Mouse (Mus musculus): ENCODE results near the gene Bhlhe23.

Gene Bhlhe23

DNA sequence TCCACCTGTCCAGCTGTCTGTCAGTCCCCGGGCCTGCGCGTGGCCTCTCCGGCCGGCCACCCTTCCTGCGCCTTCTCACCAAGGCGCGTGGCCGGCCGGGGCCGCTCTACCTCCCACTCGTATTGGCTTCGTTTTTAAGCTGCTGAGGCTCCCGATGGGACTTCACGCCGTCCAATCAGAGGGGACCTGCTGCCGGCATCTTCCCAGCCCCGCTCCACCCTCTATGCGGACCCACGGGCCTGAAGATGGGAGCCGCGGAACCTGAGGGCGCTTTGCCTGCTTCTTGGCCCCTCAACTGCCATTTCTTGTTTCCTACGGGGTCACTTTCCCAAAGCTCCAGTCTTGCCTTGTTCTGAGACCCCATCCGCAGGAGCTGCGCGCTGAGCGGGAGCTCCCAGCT lies at the start of gene Bhlhe23:
Bhlhe23 (minus strand) TSS at position 108 of the 400 bp plus-strand sequence.
- no peak for DNase-seq (ENCODE audit: low spot score in 2 of 2)

DNA sequence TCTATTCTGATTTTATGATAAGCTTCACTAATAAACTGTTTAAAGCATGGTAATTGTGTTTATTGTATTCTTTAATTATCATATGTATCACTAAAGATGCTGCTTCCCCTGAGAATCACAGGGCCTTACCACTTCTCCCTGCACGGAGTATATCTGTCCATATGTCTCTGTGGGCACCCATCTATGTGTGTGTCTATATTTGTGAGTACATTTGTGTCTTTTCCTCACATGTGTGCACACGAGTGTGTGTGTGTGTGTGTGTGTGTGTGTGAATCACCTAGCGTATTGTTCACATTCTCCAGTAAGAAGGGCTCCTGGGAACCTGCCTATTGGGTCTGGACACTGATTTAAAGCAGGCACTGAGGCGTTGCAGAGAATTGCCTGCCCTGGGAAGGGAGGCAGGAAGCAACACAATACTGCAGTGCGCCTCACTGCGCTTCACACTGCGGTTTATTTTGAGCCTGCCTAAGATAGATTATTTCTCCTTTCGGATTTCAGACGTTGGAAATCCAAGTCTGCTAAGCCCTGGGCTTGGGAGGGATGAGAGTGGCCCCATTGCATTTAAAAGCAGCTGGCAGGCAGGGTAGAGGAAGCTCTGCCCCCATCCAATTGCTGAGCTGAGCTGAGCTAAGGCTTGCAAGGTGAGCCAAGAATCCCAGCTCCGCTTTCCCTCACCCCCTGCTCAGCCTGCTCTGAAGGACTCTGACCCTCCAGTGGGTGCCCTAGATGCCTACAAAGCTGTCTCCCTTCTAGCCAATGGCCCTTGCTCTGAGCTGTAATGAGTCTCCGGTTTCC lies 48.6 kb upstream of the Bhlhe23 start:
- no peak for DNase-seq (ENCODE audit: low spot score in 2 of 2)

DNA sequence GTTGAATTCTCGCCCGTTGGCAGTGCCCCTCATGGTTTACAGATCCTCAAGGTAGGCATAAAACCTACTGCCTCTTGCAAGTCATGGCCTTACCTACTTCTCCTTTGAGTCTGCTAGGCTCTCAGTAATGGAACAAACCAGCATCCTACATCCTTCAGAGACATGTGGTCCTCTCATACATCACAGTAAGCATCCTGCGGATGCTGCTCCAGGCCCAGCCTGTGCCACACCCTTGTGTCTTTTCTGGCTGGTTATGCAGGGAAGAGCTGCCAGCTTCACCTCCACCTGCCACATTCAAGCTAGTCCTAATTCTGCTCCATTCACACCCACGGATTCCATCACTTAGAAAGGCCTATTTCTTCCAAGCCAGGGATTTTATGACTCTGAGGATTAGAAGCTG lies 48.0 kb upstream of the Bhlhe23 start:
- DNase-seq (ENCODE audit: low spot score in 2 of 2): no peak

DNA sequence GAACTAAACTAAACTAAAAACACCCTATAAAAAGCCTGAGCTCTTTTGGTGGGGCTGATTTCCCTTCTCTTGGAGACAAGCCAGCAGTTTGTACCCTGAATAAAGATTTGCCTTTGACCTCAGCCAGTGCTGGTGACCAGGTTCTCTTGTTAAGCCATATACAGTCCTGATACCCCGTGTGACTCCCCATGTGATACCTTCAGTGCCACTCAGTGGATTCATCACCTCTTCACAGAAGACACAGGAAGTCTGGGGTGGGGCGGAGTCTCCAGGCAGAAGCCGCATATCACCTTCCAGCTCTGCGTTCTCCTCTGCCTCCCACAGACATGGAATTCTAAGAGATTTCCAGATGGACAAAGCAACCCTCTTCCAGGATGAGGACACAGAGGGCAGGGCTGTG lies 47.4 kb upstream of the Bhlhe23 start:
- DNase-seq (ENCODE audit: low spot score in 2 of 2): no peak

DNA sequence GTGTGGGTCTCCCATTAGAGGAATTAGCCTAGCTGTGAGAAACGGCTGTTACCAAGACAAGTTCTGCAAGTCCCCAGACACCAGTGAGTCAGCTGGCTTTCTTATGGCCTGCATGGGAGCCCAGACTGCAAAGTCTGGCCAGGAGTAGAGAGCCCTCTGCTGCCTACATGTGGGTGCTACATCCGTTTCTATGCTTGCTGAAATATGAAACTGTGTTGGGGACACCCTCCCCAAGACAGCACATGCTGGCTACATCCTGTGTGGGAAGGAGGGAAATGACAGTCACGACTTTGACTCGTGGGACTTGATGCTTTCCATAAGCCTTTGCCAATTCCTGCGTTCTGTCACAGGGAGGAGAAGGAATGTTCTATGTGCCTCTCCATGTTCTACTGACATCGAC lies 45.8 kb upstream of the Bhlhe23 start:
- DNase-seq (ENCODE audit: low spot score in 2 of 2): no peak

DNA sequence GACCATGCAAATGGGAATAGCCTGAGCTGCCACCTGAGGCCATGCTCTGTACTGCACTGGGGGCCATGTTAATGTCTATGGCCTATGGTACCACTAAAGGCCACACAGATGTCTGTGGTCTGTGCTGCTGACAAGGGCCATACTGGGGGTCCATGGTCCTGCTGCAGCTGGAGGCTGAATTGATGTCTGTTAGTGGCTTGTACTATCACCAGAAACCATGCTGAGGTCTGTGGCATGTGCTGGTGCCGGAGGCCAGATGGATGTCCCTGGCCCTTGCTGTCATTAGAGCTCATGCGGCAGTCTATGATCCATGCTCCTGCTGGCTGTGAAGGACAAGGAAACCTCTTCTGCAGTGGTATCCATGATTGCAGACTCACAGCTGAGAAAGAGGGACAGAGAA lies 42.8 kb upstream of the Bhlhe23 start:
- no peak for DNase-seq (ENCODE audit: low spot score in 2 of 2)

DNA sequence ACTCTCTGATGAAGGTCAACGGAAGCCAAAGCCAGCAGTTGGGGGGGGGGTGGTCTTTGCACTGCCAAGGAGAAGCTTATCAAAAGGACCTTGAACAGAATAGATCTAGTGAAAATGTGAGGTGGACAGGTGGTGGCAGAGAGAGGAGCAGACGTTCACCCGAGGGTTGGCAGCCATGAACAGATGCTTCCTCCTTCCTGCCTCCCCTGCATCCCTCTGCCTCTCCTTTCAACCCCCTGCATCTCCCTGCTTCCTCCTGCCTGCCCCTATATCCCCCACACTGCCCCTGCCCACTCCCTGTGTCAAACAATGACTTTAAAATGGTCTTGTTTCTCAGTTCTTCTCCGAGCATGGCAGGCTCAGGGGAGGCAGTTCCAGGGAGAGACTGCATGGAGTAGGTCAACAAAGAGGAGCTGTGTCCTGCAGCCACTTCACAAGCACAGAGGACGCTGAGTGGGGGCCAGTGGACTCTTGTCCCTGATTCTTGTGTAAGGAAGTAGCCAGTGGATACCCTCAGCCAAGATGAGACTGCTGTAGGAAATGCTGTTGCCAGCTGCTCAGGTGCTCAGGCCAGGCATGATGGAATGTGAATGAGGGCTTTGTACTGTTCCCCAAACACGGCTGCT lies 39.9 kb upstream of the Bhlhe23 start:
- DNase-seq (ENCODE audit: low spot score in 2 of 2): no peak

DNA sequence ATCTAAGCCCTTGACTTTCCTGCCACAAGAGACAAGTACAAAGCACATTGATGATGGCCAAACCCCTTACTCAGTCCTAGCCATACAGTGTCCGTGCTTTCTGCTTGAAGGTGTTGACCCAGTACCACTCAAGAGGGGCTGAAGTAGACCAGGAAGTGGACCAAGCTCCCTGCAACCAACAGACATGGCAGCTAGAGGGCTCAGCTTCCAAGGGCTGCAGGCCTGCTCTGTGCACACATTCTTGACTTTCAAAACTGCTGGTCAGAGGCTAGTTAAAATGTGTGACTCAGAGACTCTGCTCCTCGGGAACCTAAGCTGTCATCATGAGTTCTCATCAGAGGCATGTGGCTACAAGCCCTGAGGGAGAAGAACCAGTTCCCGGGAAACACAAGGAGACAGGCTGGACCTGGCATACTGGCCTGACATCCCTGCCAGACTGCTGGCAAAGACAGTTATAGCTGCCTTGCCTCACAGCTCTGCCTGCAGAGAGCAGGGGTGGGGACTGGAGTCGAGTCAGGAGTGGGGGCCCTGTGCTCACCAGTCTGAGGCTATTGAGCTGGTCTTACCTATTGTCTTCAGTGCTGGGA lies 37.4 kb upstream of the Bhlhe23 start:
- no peak for DNase-seq (ENCODE audit: low spot score in 2 of 2)

DNA sequence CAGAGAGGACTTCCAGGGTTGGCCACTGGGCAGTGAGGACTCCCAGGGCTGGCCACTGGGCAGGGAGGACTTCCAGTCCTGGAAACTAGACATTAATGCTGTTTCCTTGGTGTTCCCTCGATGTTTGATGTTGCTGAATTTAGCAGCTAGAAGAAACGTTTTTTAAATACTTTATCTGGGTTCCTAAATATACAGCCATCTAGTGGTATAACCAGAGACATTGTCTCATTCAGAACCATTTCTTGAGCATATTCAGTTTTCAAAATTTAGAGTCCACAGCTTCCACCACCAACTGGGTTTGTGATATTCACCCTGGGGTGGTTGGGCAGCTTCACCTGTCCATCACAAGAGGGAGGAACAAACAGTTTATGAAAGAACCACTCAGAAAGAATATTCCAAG lies 34.3 kb upstream of the Bhlhe23 start:
- no peak for DNase-seq (ENCODE audit: low spot score in 2 of 2)

DNA sequence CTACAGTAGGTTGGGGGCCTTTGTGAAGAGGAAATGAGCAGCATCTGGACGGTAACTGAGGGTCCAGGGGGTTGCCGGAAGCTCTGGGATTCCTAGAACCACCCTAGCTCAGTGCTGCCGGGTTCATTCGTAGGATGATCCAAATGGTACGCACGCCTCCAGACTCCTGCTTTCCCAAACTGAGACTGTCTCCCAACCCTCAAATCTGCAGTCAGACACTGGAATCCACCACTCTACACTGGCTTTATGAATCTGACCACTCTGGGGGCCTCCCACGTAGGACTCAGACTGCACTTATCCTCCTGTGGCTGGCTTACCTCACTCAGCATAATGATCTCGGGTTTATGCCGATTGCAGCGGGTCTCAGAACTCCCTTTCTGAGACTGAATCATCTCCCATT lies 32.8 kb upstream of the Bhlhe23 start:
- no peak for DNase-seq (ENCODE audit: low spot score in 2 of 2)

DNA sequence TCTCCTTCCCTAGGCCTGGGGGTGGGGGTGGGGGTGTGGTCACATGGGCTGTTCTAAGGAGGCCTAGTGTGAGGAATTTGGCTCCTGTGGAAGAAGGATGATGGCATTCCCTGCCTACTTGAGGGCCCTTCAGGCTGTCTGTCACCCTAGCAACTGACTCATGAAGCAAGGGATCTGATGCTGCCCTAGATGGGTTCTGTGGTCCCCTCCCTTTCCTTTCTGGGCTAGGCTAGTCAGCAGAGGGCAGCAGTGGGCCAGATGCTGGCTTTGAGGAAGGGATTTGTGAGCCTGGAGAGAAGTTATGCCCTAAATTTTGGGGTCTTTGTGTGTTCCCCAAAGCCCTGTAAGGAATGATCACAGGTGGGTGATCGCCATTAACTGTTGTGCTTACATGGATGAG lies 29.3 kb upstream of the Bhlhe23 start:
- DNase-seq (ENCODE audit: low spot score in 2 of 2): no peak

DNA sequence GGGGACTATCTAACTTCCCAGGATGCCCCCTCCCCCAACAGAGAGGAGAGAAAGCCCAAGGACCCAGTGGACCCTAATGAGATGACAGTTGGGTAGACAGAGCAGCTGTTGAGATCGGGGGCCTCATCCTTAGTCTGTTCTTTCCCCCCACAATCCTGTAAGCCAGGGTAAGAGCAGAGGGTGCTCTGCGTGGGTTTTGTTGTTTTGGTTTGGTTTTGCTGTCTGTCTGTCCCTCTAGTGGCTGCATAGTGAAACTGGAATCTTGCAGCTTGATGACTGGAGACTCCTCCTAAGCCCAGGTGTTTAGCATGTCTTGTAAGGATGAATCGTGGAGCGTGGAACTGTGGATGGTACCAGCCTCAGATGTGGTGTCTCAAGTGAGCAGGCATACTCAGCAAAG lies 19.3 kb upstream of the Bhlhe23 start:
- no peak for DNase-seq (ENCODE audit: low spot score in 2 of 2)

DNA sequence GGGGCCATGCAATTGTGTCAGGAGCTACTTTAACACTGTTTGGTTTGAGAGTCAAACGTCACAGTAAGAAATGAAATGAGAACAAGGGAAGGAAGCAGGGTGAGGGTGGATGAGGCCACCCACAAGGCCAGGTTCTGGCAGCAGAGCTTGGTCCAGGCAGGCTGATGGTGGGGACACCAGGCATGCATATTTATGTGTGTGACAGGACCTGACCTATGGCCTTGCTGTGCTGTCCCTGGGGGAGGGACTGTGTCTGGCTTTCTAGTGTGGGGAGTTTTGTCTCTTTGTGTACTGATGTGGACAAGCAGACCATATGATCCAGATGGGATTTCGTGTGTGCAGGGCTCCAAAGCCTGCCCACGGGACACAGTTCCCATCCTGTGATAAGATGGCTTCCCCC lies 18.9 kb upstream of the Bhlhe23 start:
- no peak for DNase-seq (ENCODE audit: low spot score in 2 of 2)

DNA sequence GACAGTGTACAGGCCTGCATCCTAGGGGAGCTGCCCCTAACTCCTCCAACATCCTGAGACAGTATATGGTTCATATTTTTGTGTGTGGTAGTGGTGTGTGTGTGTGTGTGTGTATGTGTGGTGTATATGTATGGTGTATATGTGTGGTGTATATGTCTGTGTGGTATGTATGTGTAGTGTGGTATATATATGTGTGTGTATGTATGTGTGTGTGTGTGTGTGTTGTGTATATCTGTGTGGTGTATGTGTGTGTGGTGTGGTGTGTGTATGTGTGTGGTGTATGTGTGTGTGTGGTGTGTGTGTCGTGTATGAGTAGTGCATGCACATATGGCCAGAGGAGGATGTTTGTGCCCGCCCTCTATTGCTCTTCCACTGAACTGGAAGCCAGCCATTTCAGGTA lies 17.7 kb upstream of the Bhlhe23 start:
- no peak for DNase-seq (ENCODE audit: low spot score in 2 of 2)

DNA sequence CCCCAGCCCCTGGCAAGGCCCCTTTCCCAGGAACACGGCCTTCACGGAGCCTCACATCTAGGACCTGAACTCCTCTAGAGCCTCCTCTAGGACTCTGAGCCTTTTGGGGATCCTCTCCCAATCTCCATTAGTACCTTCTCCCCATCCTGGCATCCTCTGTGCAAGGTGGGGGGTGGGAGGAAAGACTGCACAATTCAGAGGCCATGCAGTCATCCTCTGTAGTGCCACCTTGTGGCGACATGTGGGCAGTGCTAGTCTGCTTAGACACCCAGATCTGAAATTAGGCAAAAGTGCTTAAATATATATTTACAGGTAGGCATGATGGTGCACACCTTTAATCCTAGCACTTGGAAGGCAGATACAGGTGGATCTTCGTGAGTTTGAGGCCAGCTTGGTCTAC lies 15.0 kb upstream of the Bhlhe23 start:
- peak in 1 of 2 experiments; percentile 70 for DNase-seq (ENCODE audit: low spot score in 2 of 2)

DNA sequence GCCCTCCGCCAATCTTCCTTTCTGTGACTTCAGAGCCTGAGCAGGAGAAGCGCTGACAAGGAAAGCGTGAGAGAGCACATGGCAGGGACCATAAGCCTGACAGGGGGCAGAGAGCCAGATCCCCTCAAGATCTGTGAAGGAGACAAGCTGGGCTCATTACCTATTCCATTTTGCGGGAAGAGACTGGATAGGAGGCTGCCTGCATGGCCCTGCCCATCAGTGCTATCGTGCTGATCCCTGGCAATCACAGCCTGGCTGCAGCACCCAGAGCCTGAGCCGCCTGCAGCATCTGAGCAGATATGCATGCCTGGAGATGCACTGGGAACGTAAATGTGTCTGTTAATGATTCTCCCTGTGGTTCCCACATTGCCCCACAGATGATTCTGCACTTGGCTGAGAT lies 12.1 kb upstream of the Bhlhe23 start:
- DNase-seq (ENCODE audit: low spot score in 2 of 2): no peak

DNA sequence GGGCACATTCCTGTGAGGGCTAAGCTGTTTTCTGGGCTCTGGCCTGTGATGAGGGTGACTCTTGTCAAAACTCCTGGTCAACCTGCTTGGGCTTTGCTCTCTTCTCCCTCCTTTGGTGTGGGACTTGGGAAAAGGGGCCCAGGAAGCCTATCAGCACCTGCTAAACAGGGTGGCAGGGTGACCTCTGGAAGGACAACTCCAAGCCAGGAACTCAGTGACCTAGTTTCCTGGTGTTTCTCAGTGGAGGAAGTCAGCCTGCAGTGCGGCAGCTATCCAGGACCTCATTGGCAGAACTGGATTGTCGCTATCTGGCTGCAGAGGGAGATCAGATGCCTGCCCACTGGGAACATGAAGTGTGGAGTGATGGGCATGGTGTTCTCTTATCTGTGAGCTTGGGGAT lies 11.7 kb upstream of the Bhlhe23 start:
- DNase-seq (ENCODE audit: low spot score in 2 of 2): no peak

DNA sequence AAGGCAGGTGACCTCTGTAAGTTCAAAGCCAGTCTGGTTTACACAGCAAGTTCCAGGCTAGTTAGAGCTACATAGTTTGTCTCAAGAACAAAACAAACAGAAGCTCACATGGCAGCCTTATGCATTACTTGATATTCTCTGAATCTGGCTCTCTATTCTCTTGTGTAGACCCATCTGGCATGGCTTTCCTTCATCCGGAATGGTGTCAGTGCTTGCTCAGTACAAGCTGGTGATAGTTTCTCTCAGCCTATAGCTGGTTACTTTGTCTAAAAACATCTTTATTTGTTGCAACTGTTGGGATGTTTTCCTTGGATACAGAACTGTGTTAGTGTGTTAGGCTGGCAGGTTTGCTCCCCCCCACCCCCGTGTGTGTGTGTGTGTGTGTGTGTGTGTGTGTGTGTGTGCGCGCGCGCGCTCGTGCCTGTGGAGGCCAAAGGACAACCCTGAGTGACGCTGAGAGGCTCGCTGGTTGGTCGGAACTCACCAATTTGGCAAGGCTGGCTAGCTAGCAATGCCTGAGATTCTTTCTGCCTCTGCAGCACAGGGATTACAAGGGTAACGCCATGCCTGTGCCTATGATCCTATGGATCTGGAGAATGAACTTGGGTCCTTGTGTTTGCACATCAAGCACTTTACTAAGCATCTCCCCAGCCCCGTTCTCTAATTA lies 11.0 kb upstream of the Bhlhe23 start:
- no peak for DNase-seq (ENCODE audit: low spot score in 2 of 2)

DNA sequence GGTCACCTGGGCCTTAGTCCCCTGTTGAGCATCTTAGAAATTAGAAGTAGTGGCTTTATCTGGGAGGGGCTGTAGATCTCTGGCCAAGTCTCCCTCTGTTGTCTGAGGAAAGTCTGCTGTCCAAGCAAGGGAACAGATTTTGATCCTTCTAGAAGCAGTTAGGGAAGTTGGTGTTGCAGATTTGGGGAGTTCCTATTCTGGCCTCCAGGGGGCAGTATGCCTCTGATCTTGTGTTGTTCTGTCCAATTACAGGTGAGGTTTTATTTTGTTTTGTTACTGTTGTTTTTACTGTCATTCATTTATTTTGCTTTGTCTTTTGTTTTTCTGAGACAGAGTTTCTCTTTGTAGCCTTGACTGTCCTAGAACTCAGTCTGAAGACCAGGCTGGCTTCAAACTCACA lies 10.0 kb upstream of the Bhlhe23 start:
- no peak for DNase-seq (ENCODE audit: low spot score in 2 of 2)

DNA sequence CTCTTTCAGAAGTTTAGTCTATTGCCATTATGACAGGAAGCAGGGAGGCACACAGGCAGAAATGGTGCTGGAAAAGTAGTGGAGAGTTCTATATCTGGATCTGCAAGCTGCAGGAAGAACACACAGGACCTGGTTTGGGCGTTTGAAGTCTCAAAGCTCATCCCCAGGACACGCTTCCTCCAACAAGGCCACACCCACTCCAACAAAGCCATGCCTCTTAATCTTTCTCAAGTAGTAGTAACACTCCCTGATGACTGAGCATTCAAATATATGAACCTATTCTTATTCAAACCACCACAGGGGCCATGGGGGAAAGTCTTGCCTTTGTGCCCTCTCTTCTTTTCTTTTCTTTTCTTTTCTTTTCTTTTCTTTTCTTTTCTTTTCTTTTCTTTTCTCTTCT lies 3.6 kb upstream of the Bhlhe23 start:
- no peak for DNase-seq (ENCODE audit: low spot score in 2 of 2)

DNA sequence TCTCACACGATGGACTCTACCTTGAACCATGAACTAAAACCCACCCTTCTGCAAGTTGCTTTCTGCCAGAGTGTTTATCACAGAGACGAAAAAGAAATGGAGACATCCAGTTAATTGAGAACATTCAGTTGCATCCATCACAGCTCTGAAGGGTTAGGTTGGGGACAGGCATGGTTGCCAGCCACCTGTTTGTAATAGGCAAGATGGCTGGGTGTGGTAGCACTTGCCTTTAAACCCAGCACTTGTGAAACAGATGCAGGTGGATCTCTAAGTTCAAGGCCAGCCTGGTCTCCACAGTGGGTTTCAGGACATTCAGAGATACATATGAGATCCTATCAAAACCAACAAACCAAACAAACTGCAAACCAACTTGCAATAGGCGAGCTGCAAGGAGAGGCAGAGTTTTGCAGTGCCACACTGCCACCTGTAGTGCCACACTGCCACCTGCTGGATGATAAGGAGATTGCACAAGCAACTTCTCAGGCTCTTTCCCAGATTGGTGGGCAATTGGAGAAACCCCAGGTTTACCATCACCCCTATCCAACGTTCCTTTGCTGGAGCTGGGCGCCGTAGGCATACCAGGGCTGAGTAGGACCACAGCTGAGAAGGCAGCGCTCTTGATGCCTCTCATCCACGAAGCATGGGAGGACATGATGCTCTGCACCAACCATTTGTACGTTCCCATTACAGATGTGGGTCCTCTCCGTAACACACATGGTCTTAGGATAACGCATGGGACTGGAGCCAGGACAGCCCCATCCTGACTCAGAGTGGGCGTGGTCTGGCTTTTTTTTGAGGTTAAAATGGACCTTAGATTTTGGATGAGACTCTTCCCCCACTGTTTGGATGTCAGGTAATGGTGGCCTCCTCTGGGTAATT lies 2.8 kb upstream of the Bhlhe23 start:
- DNase-seq (ENCODE audit: low spot score in 2 of 2): peak; percentile 30 to 82

DNA sequence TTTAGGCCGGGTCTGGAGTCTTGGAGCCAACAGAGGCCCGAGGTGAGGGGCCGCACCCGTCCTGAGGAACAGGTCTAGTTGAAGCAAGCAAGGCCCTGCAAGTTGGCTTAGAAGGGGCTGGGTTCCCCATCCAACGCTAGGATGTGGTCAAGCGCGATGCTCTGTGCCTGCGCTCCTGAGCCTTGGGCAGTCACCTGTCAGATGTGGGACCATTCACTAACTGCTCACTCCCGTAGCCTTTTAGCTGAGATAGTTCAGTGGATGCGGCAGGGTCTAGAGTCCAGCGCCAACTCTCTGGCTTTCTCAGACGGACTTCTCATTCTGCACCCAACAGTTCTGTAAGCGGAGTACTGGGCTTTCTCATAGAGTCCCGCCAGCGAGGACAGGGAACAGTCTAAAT lies 1.1 kb downstream of the Bhlhe23 start:
- DNase-seq (ENCODE audit: low spot score in 2 of 2): no peak

Data from spleen, postnatal 4 days (tissue).